Mouse (Mus musculus): ENCODE data around the gene AI182371. TPM values are rescaled to one million over a fixed set of nuclear protein-coding genes. Genes with fewer than 3 reads are reported as not detected.

Gene AI182371
- polyA plus RNA-seq, 1 experiment from 2014 or later: 0.55 TPM

DNA sequence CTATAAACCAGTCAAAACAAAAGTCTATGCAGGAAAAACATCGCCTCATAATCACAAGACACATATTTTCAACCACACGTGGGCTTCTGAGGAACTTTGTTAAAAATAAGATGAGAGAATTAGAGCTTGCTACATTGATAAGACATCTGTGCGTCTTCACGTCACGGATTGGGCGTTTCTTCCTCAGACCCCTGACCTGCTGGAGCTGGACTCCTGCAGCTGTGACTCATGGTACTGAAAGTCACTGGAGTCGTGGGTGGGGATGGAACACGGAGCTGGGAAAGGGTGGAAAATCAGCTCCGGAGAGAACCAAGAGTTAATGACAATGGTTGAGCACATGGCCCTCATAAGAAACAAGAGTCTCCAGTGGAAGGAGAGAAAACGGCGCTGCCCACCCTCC is 34.2 kb downstream of the AI182371 start:
- ATAC-seq (ENCODE audit: insufficient number of reproducible peaks, insufficient read depth, low FRiP score, low TSS enrichment): no peak
- H3K4me1 ChIP-seq: no peaks in the 10 kb centered on the region
- H3K27me3 ChIP-seq: no peaks in the 10 kb centered on the region
- 84% methylated on average over 11 of the region's 11 CpGs for WGBS
- no peak overlapping the region for H3K9ac ChIP-seq
- H3K36me3 ChIP-seq: no peaks in the 10 kb centered on the region
- H3K4me2 ChIP-seq (replicated peaks): no peak overlapping the region
- no peak overlapping the region for H3K27ac ChIP-seq
- H3K9me3 ChIP-seq: no peaks in the 10 kb centered on the region
- H3K4me3 ChIP-seq: no peak overlapping the region

- no peak overlapping the region for H3K9ac ChIP-seq
- H3K4me1 ChIP-seq: no peaks in the 10 kb centered on the region
- no peak overlapping the region for H3K27ac ChIP-seq
- H3K4me2 ChIP-seq (replicated peaks): no peak overlapping the region
- no peaks in the 10 kb centered on the region for H3K36me3 ChIP-seq
- 88% methylated on average over 13 of the region's 13 CpGs for WGBS
- ATAC-seq (ENCODE audit: insufficient number of reproducible peaks, insufficient read depth, low FRiP score, low TSS enrichment): no peak
- H3K9me3 ChIP-seq: no peaks in the 10 kb centered on the region
- H3K4me3 ChIP-seq: no peak overlapping the region
- H3K27me3 ChIP-seq: no peaks in the 10 kb centered on the region
These were observed 34.7 kb downstream of the AI182371 start for GRCm38 (mm10) chr2:35066525-35067082.

GRCm38 (mm10) chr2:35063333-35064030 is 37.9 kb downstream of the AI182371 start:
- H3K4me1 ChIP-seq: no peaks in the 10 kb centered on the region
- 82% methylated on average over 6 of the region's 6 CpGs for WGBS

GRCm38 (mm10) chr2:35061338-35061737 is 40.0 kb downstream of the AI182371 start, which contains the start of gene Hc:
Hc (minus strand) TSS chr2:35061438.
- ATAC-seq (ENCODE audit: insufficient number of reproducible peaks, insufficient read depth, low FRiP score, low TSS enrichment): no peak
- Histone ChIP-seq H3K36me3 (no peaks in the 10 kb centered on the region), H3K4me1 (no peaks in the 10 kb centered on the region), H3K27ac (no peak within 1 kb of the TSS), H3K9me3 (no peaks in the 10 kb centered on the region), H3K4me3 (no peak within 1 kb of the TSS), H3K27me3 (no peaks in the 10 kb centered on the region), H3K4me2 (replicated peaks) (no peak within 1 kb of the TSS), H3K9ac (no peak within 1 kb of the TSS)
- WGBS: 85% methylated on average over 5 of the region's 5 CpGs

More at GRCm38 (mm10) chr2:35063333-35064030, 37.9 kb downstream of the AI182371 start:
- Histone ChIP-seq H3K27me3 (no peaks in the 10 kb centered on the region), H3K4me2 (replicated peaks) (no peak overlapping the region), H3K9me3 (no peaks in the 10 kb centered on the region), H3K9ac (no peak overlapping the region), H3K27ac (no peak overlapping the region), H3K36me3 (no peaks in the 10 kb centered on the region), H3K4me3 (no peak overlapping the region)
- no peak for ATAC-seq (ENCODE audit: insufficient number of reproducible peaks, insufficient read depth, low FRiP score, low TSS enrichment)

GRCm38 (mm10) chr2:35060897-35061296 is 40.4 kb downstream of the AI182371 start:
- no peak overlapping the region for H3K4me2 ChIP-seq (replicated peaks)
- 80% methylated on average over 6 of the region's 6 CpGs for WGBS
- ATAC-seq (ENCODE audit: insufficient number of reproducible peaks, insufficient read depth, low FRiP score, low TSS enrichment): no peak

DNA sequence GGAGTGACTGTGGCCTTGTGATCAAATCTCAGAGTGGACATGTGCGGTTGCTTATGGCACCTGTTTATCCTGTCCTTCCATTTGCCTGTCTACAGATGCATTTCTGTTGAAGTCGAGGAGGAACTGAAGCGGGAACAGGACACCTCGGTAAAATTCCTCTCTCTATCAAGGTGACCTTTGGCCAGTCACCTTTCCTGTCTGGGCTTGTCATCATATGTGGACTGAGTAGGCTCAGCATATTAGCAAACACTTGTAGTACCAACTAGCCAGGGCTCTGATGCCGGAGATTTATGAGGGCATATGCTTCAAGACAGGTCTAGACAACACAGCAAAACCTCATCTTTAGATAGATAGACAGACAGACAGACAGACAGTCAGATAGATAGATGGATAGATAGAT is 41.1 kb downstream of the AI182371 start:
- Histone ChIP-seq H3K4me1 (no peaks in the 10 kb centered on the region), H3K9ac (no peak overlapping the region), H3K27ac (no peak overlapping the region), H3K9me3 (no peaks in the 10 kb centered on the region), H3K27me3 (no peaks in the 10 kb centered on the region), H3K36me3 (no peaks in the 10 kb centered on the region), H3K4me2 (replicated peaks) (no peak overlapping the region), H3K4me3 (no peak overlapping the region)
- no peak for ATAC-seq (ENCODE audit: insufficient number of reproducible peaks, insufficient read depth, low FRiP score, low TSS enrichment)
- 83% methylated on average over 5 of the region's 5 CpGs for WGBS

More at GRCm38 (mm10) chr2:35060897-35061296, 40.4 kb downstream of the AI182371 start:
- H3K4me3 ChIP-seq: no peak overlapping the region
- no peaks in the 10 kb centered on the region for H3K4me1 ChIP-seq
- H3K9ac ChIP-seq: no peak overlapping the region
- H3K36me3 ChIP-seq: no peaks in the 10 kb centered on the region
- H3K27ac ChIP-seq: no peak overlapping the region
- H3K27me3 ChIP-seq: no peaks in the 10 kb centered on the region
- H3K9me3 ChIP-seq: no peaks in the 10 kb centered on the region

DNA sequence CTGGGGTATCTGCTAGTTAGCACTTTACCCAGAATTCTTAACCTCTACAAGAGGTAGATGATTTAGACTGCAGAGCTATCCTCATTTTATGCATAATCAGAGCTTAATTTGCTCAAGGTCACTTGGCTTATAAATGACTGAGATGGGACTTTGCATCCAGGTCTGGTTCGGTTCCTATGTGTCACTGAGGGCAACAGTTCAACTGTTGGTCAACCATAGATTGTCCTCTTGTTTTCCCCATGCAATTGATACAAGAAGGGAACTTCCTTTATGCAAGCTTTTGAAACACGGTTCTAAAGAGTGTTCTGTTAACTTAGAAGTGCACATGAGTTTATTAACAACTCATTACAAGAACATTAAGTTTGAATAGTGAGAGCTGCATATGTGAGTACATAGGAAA is 43.0 kb downstream of the AI182371 start:
- no peak for ATAC-seq (ENCODE audit: insufficient number of reproducible peaks, insufficient read depth, low FRiP score, low TSS enrichment)
- no peak overlapping the region for H3K27ac ChIP-seq
- no peak overlapping the region for H3K9ac ChIP-seq
- H3K36me3 ChIP-seq: no peaks in the 10 kb centered on the region
- no peaks in the 10 kb centered on the region for H3K9me3 ChIP-seq
- H3K27me3 ChIP-seq: no peaks in the 10 kb centered on the region
- no peak overlapping the region for H3K4me2 ChIP-seq (replicated peaks)
- H3K4me3 ChIP-seq: no peak overlapping the region
- no peaks in the 10 kb centered on the region for H3K4me1 ChIP-seq
- 85% methylated on average over 2 of the region's 2 CpGs for WGBS

- Histone ChIP-seq H3K9me3 (no peaks in the 10 kb centered on the region), H3K27me3 (no peaks in the 10 kb centered on the region), H3K27ac (no peak overlapping the region), H3K4me2 (replicated peaks) (no peak overlapping the region), H3K4me3 (no peak overlapping the region), H3K36me3 (no peaks in the 10 kb centered on the region), H3K9ac (no peak overlapping the region), H3K4me1 (no peaks in the 10 kb centered on the region)
- 89% methylated on average over 11 of the region's 11 CpGs for WGBS
- ATAC-seq (ENCODE audit: insufficient number of reproducible peaks, insufficient read depth, low FRiP score, low TSS enrichment): no peak
These were observed 44.1 kb downstream of the AI182371 start for GRCm38 (mm10) chr2:35057243-35057642.

DNA sequence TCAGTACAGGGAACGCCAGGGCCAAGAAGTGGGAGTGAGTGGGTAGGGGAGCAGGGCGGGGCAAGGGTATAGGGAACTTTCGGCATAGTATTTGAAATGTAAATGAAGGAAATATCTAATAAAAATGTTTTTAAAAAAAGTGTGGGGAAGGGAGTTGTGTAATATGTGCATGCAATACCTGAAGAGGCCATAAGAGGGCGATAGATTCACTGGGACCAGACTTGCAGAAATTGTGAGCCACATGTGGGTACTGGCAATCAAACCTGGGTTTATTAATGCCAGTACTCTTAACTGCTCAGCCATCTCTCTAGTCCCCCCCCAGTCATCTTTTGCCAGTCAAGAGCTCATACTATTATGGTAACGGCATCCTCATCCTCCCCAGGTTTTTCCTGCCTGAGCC is 52.5 kb downstream of the AI182371 start:
- ATAC-seq (ENCODE audit: insufficient number of reproducible peaks, insufficient read depth, low FRiP score, low TSS enrichment): no peak

DNA sequence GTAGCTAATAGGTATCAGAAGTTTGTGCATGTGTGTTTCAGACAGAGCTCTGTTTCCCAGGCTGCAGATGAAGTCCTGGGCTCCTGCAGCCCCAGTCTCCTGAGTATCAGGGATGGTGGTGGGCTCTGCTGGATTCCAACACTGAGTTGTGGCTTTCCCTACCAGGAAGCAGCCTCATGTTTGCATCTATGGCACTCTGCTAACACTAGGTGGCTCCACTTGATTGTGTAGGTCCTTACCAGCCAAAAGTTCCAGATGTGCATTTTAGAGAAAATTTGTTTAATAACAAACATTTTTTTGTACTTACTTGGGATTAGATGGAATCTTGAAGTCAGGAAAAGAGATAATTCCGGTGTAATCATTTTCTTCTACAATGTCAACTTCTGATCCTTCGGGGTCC is 56.4 kb downstream of the AI182371 start:
- Histone ChIP-seq H3K27me3 (no peaks in the 10 kb centered on the region), H3K4me3 (no peak overlapping the region), H3K36me3 (no peaks in the 10 kb centered on the region), H3K9me3 (no peaks in the 10 kb centered on the region), H3K9ac (no peak overlapping the region), H3K4me2 (replicated peaks) (no peak overlapping the region), H3K4me1 (no peaks in the 10 kb centered on the region), H3K27ac (no peak overlapping the region)
- ATAC-seq (ENCODE audit: insufficient number of reproducible peaks, insufficient read depth, low FRiP score, low TSS enrichment): no peak
- 70% methylated on average over 2 of the region's 2 CpGs for WGBS

More for the DNA sequence above, 52.5 kb downstream of the AI182371 start:
- Histone ChIP-seq H3K27me3 (no peaks in the 10 kb centered on the region), H3K9me3 (no peaks in the 10 kb centered on the region), H3K4me2 (replicated peaks) (no peak overlapping the region), H3K27ac (no peak overlapping the region), H3K4me3 (no peak overlapping the region), H3K36me3 (no peaks in the 10 kb centered on the region), H3K9ac (no peak overlapping the region), H3K4me1 (no peaks in the 10 kb centered on the region)
- WGBS: 30% methylated on average over 5 of the region's 5 CpGs

GRCm38 (mm10) chr2:35038580-35039375 is 62.6 kb downstream of the AI182371 start:
- Histone ChIP-seq H3K36me3 (no peaks in the 10 kb centered on the region), H3K4me1 (no peaks in the 10 kb centered on the region), H3K4me3 (no peak overlapping the region), H3K9me3 (no peaks in the 10 kb centered on the region), H3K27me3 (no peaks in the 10 kb centered on the region), H3K9ac (no peak overlapping the region), H3K27ac (no peak overlapping the region), H3K4me2 (replicated peaks) (no peak overlapping the region)
- ATAC-seq (ENCODE audit: insufficient number of reproducible peaks, insufficient read depth, low FRiP score, low TSS enrichment): no peak
- whole genome bisulfite sequencing: 87% methylated on average over 9 of the region's 9 CpGs
